Mouse (Mus musculus) ES-Bruce4 (cell line): ENCODE measurements around the gene Mdm2.

Experiments used
- CTCF ChIP-seq: IDR thresholded peaks from one replicate; pipeline ENCODE4 v1.8.1; 2011; ENCODE audit warnings: low read depth, low read length
- POLR2A ChIP-seq: IDR thresholded peaks from one replicate; pipeline ENCODE4 v1.8.1; 2011; ENCODE audit warnings: low read length; ENCODE audit not compliant: insufficient read depth

GRCm38 (mm10) chr10:117738140-117738921 lies 27.8 kb upstream of the Mdm2 start:
- TF ChIP-seq CTCF, result no peak
- TF ChIP-seq POLR2A, result no peak
